Mouse (Mus musculus) frontal cortex, adult (tissue): ENCODE measurements around the gene Stard8.
"Not testable (repeated sequence)": the region's sequence is repeated elsewhere in the genome, so short reads cannot be mapped to it uniquely, and the experiment has no call there.

Experiments used
- ATAC-seq: cut with Nextera tagmentation; 2 replicates; pipeline ENCODE4 v1.9.2; 2017; ENCODE audit warnings: mild to moderate bottlenecking, moderate library complexity, mixed read lengths; ENCODE audit not compliant: low TSS enrichment

Gene Stard8

DNA sequence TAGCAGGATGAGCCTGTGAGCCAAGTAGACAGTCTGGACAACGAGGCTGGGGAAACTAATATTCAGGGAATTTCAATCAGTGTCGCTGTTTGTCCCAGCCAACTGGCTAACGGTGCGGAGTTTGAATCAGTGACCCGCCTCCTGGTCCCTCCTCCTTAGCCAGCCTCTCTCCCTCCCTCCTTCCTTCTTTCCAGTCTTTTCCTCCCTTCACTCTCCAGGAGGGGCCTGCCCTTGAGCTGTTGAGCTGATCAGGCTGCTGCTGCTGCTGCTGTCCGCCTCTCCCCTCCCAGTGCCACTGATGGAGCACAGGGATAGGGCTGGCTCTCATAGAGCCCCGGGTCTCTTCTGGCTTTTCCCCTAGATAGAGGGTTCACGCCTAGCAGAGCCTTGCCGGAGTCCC lies at the start of gene Stard8:
Gene Stard8, plus strand, starts transcription at position 203 of the 400 bp plus-strand sequence.
- no peak for ATAC-seq

DNA sequence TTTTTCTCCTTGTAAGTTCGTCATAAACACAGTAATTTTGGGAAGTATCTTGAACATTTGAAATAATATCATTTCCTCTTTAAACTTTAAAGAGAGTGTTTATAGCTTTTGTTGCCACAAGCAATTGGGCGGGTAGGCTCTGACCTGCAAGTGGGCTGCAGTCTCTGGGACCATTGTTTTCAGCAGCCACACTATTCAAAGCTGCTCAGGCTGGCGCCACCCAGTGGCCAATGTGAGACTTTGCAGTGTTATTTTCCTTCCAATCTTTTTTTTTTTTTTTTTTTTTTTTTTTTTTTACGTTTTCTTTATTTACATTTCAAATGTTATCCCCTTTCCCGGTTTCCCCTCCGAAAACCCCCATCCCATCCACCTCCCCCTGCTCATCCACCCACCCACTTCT lies 49.1 kb upstream of the Stard8 start:
- ATAC-seq, result no peak

DNA sequence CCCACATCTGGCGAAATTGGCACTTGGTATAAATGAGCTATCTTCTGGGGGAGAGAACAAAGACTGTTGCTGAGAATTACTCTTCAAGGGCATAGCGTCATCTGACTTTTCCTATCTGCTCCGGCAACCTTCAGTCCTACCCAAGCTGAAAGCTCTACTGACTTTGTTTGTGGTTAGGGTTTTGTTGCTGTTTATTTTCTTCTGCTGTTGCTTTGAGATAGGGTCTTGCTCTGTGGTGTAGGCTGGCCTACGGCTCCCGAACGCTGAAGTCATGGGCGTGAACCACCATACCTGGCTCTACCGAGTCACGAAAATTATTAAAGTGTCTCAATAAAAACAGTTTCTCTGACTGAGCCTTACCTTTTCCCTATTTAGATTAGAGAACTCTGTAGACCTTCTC lies 44.8 kb upstream of the Stard8 start:
- ATAC-seq, result no peak

DNA sequence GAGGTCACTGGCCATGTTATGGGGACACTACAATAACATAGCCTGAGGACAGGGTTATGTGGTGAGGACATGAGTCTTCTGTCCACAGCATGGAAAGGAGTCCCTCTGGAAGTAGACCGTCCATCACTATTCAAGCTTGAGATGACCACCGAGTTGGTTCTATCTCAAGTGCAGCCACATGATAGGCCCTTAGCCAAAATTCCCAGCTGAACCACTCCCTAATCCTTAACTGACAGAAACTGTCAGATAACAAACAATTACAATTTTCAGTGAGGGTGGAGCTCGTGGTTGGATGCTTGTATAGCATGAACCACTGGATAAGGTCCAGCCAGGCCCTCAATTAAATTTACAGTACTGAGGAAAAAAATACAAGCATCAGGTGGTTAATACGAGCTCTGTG lies 44.0 kb upstream of the Stard8 start:
- no peak for ATAC-seq

DNA sequence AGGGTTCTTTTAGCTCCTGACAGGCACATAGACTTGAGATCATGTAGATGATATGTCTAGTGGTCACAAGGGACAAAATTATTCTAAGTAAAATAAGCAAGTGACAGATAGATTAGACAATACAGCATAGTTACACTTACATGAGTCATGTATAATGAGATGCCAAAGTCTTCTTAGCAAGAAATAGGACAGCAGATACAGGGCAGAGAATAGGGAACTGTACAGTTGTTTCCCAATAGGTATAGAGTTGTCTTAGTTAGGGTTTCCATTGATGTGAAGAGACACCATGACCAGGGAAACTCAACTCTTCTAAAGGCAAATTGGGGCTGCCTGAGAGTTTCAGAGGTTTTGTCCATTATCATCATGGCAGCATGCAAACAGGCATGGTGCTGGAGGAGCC lies 39.3 kb upstream of the Stard8 start:
- ATAC-seq, result no peak

DNA sequence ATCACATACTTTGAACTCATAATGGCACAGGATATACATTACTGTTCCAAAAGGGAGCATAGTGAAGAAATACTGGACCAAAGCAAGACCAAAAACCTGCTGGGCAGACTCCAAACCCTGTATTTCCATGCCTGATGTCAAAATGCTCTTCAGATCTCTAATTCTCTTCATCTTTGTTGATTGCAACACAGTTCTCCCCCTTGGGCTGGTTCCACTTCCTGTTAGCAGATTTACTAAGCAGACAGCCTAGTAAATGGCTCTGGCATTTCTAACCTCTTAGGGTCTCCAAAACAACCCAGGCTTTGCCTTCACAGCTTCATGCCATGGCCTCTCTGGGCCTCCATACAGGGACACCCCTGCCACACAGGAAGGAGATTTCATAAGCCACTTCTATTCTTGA lies 38.5 kb upstream of the Stard8 start:
- no peak for ATAC-seq

DNA sequence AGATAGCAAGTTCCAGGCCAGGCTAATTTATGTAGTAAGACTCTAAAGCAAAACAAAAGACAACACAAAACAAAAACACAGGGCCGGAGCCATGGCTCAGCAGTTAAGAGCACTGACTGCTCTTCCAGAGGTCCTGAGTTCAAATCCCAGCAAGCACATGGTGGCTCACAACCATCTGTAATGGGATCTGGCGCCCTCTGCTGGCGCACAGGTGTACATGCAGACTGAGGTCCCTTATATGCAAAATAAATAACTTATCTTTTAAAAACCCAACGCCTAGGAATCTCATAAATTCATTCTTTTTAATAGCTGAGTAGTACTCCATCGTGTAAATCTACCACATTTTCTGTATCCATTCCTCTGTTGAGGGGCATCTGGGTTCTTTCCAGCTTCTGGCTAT lies 16.4 kb upstream of the Stard8 start:
- ATAC-seq, result not testable (repeated sequence)

DNA sequence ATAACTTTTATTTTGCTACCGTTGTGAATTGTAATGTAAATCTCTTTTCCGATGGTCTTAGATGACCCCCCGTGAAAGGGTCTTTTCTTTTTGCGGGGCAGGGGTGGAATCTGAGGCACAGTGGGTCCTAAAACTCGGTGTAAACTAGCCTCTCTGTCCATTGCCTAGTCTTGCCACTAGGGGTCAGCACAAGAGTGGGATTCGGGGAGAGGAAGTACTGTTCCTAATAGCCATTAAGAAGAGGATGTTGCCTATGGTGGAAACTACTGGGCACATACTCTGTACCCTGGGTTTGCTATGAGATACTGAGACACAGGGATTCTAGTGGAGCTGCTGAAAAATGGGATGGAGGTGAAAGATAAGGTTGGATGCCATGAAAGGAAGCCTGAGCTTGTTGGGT lies 13.5 kb upstream of the Stard8 start:
- ATAC-seq, result peak; percentile 87

DNA sequence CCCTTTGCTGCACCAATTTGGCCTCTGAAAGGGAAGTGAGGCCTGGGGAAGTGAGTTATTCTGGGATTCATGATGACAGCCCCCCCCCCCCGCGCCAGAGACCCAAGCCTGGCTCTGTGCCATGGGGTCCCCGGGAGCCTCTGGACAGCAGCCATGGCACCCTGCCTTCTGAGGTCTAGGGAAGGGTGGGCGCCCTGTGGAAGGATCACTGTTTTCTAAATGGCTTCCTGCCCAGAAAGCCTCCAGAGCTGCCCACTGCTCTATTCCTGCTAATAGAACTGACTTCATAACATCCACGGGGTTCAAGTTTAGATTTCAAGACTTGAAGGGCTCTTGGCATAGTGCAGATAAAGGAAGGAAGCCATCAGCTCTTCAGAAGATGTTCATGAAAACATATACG lies 983 bp upstream of the Stard8 start:
- ATAC-seq, result no peak

DNA sequence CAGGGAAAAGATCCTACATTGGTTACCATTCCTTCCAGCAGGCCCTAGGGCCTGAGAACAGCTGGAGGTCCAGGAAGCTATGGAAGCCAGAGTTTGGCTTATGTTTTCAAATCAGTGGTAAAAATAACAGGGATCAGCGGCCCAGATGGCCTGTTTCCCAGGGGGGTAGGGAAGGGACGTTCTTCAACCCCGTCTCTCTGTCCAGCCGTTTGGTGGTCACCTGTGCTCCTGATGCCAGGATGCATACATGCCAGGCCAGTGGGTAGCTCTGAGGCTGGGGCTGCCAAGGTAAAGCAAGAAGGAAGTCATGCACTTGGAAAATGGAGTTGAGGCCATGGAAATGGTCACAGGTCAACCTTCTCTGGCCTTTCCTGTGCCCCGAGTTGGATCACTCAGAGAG lies 7.5 kb downstream of the Stard8 start:
- ATAC-seq, result no peak

DNA sequence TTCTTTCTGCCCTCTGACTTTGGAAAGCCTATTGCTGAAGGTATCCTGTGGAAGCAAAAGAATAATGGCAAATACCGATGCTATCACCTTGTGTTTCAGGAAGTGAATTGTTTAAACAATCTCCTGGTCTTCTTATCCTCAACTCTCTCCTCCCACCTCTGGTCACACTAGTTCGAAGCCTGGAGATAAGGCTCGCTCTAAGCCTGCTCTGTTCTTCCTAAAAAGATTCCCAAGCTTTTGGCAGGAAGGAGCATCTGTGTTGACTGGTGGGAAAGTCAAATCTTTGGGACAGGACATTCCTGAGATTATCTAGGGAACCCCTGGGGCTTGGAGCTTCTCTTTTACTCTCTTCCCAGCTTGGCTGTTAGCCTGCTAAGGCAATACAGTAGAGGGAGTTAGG lies 8.2 kb downstream of the Stard8 start:
- no peak for ATAC-seq

DNA sequence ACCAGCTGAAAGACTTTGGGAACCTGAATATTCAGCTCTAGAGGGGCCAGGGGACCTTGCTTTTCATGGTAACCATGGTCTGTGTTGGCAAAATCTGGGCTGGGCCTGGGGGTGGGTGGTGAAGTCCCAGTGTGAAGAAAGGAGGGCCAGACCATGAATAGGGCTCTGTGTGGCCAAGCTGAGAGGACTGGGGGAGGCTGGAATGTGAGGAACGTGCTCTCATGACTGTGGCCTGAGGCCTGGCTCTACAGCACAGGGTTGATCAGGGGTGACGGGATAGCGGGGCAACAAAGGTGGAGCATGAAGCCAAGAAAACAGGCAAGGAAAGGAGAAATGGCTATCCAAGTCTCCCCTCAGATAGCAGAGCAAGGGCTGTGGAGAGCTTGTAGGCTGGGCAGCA lies 9.4 kb downstream of the Stard8 start:
- ATAC-seq, result no peak

DNA sequence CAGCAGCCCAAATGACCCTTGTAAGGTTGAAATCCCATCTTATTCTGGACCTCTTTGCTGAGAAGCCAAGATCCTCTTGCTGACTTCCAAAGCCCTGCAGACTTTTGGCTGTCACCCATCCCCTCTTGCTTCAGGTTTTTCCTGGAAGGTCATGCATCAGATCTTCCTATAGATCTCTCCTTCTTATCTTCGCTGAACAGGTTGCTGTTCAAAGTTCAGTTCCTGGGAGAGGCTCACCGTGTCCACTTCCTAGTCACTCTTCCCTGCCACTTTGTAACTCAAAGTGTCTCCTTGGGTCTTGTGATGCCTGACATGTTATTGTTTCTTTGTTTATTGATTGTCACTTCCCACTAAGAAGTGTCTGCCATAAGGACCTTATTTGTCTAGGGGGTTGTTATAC lies 12.7 kb downstream of the Stard8 start:
- no peak for ATAC-seq

DNA sequence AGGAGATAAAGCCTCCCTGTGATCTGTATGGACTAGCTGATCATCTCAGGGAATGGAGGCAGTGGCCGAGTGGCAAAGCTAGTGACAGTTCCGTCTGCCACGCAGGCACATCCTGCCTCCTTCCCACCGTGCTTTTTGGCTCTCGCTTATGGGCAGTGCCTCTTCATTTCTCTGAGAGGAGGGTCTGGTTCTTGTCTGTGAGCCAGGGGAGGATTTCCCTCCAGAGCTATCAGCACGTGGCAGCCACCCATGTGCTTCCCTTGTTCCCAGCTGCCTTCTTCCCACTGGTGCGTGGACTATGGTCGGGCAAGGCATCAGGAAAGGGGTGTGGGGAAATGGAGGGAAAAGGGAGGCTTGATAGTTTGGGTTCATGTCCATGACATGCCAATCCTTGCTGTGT lies 13.9 kb downstream of the Stard8 start:
- ATAC-seq, result no peak

DNA sequence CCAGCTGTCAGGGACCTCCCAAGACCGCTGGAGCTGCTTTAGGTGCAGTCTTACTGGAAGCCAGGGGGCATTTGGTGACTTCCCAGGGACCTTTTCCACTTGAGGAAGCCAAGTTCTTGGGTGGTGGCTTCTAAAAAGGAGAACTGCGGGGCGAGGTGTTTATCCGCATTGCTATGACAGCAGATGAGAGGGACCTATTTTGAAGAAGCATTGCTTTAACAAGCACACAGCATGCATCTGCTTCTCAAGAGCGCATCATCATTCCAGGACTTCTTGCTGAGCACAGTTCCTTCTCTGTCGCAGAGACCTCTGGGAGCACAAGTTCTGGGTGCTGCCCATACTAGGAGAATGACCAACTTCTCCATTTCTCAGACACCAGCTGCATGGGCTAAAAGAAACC lies 14.8 kb downstream of the Stard8 start:
- peak; percentile 65 for ATAC-seq

DNA sequence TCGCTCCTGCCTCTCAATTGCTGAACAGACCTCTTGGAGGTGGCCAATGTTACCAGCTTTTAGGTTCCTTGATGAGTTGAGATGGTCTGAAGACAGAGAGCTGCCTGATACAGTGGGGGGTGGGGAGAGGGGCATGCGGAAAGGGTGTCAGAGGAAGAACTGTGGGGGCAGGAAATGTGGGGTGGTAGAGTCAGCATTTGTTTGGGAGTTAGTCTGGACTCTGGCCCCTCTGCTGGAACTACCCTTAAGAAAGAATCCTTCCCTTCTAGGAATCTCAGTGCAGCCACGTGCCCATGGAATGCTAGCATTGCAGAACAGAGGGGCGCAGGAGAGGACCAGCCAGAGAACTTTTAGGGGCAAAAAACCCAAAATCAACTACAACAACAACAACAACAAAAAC lies 16.3 kb downstream of the Stard8 start:
- no peak for ATAC-seq

DNA sequence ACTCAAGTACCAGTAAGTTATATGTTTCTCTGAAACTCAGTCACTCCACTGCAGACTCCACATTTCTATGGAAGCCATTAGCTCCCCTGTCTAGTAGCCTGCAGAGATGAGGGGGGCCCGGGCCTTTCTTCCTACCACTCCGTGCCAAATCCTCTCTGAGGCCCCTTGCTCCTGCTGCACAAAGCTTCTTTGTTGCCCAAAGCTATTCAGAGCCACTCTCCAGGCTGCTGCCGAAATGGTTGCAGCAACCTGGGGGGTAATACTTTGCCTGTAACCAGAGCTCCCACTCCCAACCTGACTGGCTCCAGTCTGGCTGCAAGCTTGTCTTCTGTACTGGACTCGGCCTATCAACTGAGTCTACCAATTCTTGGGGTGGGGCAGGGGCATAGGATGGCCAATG lies 17.2 kb downstream of the Stard8 start:
- no peak for ATAC-seq

DNA sequence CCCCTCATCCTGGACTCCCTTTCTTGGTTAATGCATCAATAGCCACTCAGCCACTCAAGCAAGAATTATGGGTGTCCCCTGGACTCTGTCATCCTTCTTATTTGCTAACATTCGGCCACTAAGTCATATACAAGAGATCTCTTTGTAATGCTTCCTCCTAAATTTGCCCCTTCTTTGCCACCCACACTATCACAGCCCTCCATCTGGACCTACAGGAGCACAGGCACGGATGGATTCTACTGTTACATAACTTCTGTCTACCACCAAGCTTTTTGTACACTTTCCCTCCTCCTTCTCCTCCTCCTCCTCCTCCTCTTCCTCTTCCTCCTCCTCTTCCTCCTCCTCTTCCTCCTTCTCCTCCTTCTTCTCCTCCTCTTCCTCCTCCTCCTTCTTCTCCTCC lies 18.5 kb downstream of the Stard8 start:
- ATAC-seq, result peak; percentile 65; the same call in 1 of the 2 replicates

DNA sequence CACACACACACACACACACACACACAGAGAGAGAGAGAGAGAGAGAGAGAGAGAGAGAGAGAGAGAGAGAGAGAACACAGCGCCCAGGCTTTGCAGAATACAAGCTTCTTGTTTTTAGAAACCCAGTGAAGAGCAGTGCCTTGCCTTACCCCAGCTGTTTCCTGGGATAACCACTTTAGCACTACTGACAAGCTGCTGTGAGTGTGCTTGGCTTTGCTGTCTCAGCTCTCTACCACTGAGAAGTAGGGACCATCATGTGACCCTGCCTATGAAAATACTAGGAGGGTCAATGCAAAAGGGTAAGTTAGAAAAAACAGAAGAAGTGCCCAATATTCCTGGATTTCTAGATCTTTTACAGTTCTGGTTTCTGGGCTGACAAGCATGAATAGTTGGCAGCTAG lies 20.9 kb downstream of the Stard8 start:
- no peak for ATAC-seq

DNA sequence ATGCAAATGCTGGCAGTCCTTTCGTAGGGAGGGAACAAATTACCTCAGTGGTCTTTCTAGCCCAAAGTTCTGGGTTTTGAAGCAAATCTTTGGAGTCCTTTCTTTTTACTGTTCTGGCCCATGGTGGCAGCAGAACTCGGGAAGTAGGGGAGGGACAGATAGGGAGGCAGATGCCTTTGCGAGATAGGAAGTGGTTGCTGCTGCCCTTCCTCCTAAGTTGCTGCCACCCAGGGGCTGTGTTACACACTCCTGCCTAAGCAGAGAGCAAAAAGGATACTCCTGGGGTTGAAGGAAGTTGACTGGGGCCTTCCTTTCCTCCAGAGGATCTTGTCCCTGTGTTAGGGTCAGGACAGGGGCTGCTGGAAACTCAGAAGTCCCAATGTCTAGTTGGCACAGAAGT lies 32.4 kb downstream of the Stard8 start:
- ATAC-seq, result no peak

DNA sequence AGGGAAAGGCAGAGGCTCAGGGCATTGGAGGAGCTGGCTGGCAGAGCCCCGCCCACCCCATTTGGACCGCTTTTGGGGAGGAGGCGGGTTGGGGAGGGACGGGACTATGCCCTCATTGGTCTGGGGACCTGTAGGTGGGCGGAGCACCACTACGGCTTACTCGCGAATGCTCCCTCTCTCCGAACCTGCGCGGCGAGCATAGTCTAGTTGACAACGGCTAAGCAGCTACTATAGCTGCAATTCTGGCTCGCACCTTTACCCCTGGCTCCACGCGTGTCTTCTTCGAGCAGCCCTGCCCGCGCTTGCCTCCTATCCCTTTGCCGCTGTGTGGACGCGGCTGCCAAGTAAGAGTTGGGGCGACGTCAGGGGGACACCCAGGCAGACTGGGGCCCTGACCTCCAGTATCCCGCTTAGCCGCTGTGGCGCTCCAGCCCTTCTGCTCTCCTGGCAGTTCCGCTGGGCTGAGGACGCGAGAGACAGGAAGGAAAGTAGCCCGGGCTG lies 39.5 kb downstream of the Stard8 start:
- ATAC-seq, result peak; percentile 91

DNA sequence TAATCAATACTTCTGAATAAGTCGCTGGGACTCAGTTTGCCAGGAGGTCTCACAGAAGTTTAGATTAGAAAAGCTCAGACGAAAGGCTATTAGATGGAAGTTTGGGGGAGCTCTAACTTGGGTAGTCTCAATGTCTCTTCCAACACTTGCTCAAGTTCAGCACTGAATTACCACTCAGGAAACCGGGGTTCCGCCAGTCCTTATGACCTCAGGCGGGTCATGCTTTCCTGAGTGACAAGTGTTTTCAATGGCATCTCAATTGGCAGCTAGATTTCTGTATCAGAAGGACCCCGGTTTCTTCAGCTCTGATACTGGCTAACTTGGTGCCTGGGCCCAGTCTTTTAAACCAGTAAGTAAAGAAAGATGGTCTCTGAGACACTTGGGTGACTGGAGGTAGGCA lies 40.2 kb downstream of the Stard8 start:
- ATAC-seq, result no peak

DNA sequence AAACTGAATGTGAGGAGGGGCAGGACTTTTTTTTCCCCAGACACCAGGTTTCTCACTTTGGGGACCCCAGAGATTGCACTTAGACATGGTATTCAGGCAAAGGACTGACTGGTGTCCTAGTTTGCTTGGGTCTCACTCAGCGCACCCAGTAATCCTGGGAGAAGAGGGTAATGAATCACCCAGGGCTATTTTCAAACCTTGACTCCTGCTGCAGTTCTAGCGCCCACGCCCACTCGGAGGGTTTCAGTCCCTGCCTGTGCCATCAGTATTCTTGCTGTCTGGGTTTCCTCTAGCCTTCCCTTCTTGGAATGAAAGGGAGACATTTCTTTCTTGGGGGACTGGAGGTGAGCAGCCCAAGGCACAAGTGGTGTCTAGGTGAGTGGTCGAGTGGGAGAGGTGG lies 40.7 kb downstream of the Stard8 start:
- ATAC-seq, result peak; percentile 58

DNA sequence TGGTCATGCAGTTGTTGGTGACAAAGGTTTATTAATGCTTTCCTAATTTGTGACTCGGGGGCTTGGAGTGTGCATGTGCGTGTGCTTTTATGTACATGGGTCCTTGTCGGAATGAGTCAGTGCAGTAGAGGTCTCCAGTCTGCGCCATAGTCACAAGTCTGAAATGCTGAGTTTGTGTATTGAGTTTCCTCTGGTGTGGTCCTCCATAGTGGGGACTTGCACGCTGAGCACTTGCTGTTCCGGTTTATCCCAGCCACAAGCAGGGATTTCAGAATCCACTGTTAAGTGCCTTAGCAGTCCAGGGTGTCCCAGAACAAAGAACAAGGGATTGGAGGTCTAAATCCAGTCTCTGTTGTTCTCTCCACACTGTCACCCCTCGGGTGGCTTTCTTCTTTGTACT lies 42.3 kb downstream of the Stard8 start:
- no peak for ATAC-seq
